Mouse (Mus musculus) forebrain, embryonic 10.5 days (tissue): Measurements from ENCODE around the gene Pkm. TPM values are rescaled to one million over a fixed set of nuclear protein-coding genes. Genes with fewer than 3 reads are reported as not detected.

ENCODE experiments used
- DNase-seq: peaks from one replicate; pipeline ENCODE4 v3.0.0-alpha.2; 2017; ENCODE audit warnings: low spot score; ENCODE audit errors: extremely low spot score
- H3K27ac ChIP-seq: fragments of 300-500 bp; sonication (generic); 2 replicates; pipeline ENCODE4 v1.5.1; 2016; ENCODE audit warnings: mild to moderate bottlenecking
- H3K27me3 ChIP-seq: fragments of 300-500 bp; sonication (generic); 2 replicates; pipeline ENCODE4 v1.6.1; 2016; ENCODE audit warnings: mild to moderate bottlenecking; ENCODE audit not compliant: poor library complexity, severe bottlenecking
- H3K36me3 ChIP-seq: fragments of 300-500 bp; sonication (generic); replicated peaks from 2 replicates; pipeline ENCODE4 v1.6.1; 2016; ENCODE audit warnings: mild to moderate bottlenecking, moderate library complexity
- H3K4me1 ChIP-seq: fragments of 300-500 bp; sonication (generic); 2 replicates; pipeline ENCODE4 v1.6.1; 2016
- H3K4me3 ChIP-seq: fragments of 300-500 bp; sonication (generic); 2 replicates; pipeline ENCODE4 v1.5.1; 2016; ENCODE audit warnings: mild to moderate bottlenecking, moderate library complexity
- H3K9me3 ChIP-seq: fragments of 300-500 bp; sonication (generic); 2 replicates; pipeline ENCODE4 v1.6.1; 2016; ENCODE audit warnings: mild to moderate bottlenecking, moderate library complexity
- WGBS: fragments of 180-500 bp; shearing (Covaris S2); methylation state at CpG from one replicate; pipeline ENCODE4 v1.1.7; 2016; 5-methylcytosine and 5-hydroxymethylcytosine counted together
- polyA plus RNA-seq: library from polyadenylated mRNA; unstranded; fragments of >200 nt; fragmentation: Nextera tagmentation; extraction: Ambion mirVana; gene quantifications from 2 replicates; pipeline ENCODE4 v1.2.1, GENCODE M21; 2016

Pkm gene
- polyA plus RNA-seq, 1 experiment from 2014 or later = 3,207 TPM

DNA sequence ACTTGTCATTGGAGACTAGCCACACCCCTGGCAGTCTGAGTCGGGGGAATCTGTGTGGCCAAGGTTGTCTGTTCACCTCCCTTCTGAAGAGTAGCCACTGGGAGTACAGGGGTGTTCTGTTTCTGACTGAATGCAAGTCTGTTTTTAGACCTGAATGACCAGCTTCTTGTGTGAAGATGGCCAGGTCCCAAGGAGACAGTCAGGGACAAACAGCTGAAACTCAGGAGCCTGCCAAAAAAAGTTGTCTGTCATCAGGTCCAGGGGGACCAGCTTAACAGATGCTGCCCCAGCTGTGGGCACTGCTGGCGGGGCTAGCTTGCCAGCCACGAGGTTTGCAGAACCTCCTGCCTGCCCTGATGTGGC lies 39.3 kb downstream of the Pkm start:
- H3K4me3 ChIP-seq = no peak overlapping the region
- H3K27me3 ChIP-seq = peaks cover 24% of the 10 kb centered on the region
- DNase-seq = no peak
- H3K27ac ChIP-seq = no peak overlapping the region; the same call in 1 of the 2 replicates
- H3K36me3 ChIP-seq = no peaks in the 10 kb centered on the region
- H3K9me3 ChIP-seq = no peaks in the 10 kb centered on the region
- peaks cover 29% of the 10 kb centered on the region for H3K4me1 ChIP-seq
- WGBS = 60% methylated on average over 3 of the region's 3 CpGs

DNA sequence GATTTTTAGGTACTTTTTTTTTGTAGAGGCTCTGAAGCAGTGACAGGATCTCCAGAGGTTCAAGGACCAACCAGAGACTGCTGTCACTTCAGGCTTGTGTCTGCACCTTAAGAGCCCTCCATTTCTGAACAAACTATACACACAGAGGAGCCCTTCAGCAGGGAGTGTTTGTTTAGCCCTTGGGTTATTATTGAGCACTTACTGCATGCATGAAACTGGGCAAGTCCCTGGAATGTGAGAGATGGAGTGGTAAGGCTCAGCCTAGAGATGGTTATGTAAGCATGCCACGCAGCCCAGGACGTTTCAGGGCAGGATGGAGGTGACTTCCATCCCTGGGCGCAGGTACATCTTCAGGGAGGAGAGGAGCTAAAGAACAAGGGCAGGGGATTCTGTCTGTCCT lies 40.2 kb downstream of the Pkm start:
- no peak for DNase-seq
- Histone ChIP-seq H3K36me3 (no peaks in the 10 kb centered on the region), H3K4me1 (peaks cover 30% of the 10 kb centered on the region), H3K4me3 (no peak overlapping the region), H3K9me3 (no peaks in the 10 kb centered on the region), H3K27ac (no peak overlapping the region), H3K27me3 (peaks cover 15% of the 10 kb centered on the region)
- 82% methylated on average over 3 of the region's 3 CpGs for WGBS

DNA sequence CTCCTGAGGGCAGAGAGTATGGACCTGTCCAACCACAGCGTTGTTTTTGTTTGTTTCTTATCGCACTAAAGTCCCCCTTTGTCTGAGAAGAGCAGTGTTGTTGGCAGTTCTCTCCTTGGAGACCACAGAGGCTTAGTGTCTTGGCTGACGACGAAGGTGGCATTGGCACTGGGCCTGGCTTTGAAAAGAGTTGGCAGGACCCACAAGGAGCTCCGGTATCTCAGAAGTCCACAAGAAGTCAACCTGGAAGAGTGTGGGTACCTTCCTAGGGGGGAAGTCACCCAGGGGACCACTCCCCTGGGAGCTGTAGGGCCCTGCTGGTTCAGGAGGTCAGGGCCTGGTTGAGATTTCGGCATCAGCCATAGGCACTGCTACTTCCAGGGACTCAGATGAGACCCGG lies 44.9 kb downstream of the Pkm start:
- H3K9me3 ChIP-seq = no peaks in the 10 kb centered on the region
- H3K4me3 ChIP-seq = no peak overlapping the region
- no peaks in the 10 kb centered on the region for H3K27me3 ChIP-seq
- peaks cover 8% of the 10 kb centered on the region; the same call in 1 of the 2 replicates for H3K4me1 ChIP-seq
- no peaks in the 10 kb centered on the region for H3K36me3 ChIP-seq
- DNase-seq = no peak
- no peak overlapping the region for H3K27ac ChIP-seq
- 91% methylated on average over 7 of the region's 7 CpGs for WGBS

DNA sequence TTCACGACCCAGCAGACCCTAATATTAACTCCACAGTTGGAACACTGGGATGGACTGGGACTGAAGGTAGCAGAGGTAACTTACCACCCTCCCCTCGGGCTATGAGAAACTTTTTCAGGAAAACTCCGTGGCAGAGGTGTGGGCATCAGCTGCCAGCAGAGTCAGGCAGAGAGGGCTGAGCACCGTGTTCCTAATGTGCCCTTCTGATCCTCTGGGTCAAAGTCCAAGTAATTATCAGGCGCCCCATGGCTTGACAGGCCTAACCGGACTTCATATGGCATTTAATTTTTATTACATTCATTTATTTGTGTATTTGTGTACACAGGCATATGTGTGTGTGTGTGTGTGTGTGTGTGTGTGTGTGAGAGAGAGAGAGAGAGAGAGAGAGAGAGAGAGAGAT lies 46.9 kb downstream of the Pkm start:
- H3K9me3 ChIP-seq = no peaks in the 10 kb centered on the region
- no peaks in the 10 kb centered on the region for H3K27me3 ChIP-seq
- no peaks in the 10 kb centered on the region for H3K36me3 ChIP-seq
- H3K4me1 ChIP-seq = peaks cover 12% of the 10 kb centered on the region; the same call in 1 of the 2 replicates
- 79% methylated on average over 6 of the region's 6 CpGs for WGBS
- DNase-seq = no peak
- no peak overlapping the region for H3K27ac ChIP-seq
- no peak overlapping the region for H3K4me3 ChIP-seq

DNA sequence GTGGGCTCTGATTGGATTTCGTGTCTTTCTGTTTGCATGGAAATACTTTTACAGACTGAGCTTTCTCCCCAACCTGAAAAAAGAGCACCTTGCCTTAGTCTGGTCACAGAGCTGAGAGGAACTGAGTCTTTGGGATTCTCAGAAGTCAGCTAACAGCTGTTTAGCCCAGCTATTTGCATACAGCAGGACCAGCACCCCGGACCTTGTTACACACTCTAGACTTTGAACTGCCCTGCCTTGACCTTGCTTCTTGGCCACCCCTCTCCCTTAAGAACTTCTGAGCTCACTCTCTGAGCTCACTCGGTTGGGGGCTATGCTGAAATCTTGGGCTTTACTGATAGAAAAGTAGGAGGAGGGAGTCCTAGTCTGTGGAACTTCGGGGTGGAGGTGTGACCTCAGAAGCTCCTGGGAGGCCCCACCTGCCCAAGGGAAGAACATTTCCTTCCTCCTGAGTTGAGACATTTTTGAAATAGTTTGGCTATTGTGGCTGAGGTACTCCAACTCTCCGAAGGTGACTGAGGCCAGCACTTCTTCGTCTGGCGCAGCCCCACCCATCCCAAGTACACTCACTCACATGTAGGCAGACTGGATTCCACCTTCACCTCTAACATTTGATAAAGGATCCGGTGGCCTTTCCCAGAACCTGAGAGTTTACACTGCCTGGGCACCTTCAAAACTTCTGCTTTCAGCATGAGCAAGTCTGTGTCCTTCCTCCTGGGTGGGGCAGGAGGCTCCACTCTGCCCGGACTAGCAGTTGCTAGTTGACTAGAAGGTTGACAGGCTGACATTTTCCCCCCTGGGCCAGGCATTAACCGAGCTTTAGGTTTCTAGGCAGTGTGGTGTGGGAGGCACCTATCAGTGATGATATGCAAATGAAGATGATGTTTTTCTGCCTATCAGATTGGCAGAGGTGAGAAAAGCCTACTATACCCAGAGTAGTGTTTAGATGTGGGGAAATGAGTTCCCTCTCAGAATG lies 51.0 kb downstream of the Pkm start:
- Histone ChIP-seq H3K4me1 (0 out of 2 replicates have a peak, but pooled peaks cover 7% of the 10 kb centered on the region), H3K4me3 (no peak overlapping the region), H3K36me3 (no peaks in the 10 kb centered on the region), H3K27ac (no peak overlapping the region), H3K27me3 (no peaks in the 10 kb centered on the region), H3K9me3 (no peaks in the 10 kb centered on the region)
- no peak for DNase-seq
- WGBS = 72% methylated on average over 10 of the region's 10 CpGs

DNA sequence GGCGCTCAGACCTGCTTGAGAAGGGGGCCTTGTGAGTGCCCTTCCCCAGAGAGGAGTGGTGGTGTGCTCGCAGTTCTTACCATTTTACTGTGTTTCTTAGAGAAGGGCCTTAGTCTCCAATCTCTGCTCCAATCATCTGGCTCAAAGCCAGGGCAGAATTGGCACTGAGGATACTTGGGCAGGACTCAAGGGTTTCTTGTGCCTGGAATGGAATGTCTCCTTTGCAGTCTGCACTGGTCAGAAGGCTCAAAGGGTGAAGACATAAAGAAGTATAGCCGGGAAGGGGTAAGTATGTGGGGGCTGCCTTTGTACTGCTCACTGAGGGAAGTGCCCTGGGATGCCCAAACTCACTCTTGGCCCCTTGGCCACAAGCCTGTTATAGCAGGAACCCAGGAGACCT lies 53.1 kb downstream of the Pkm start:
- H3K36me3 ChIP-seq = no peaks in the 10 kb centered on the region
- no peak overlapping the region for H3K27ac ChIP-seq
- no peaks in the 10 kb centered on the region for H3K9me3 ChIP-seq
- no peak for DNase-seq
- H3K4me3 ChIP-seq = no peak overlapping the region
- 87% methylated on average over 3 of the region's 3 CpGs for WGBS
- no peaks in the 10 kb centered on the region for H3K27me3 ChIP-seq
- H3K4me1 ChIP-seq = 0 out of 2 replicates have a peak, but pooled peaks cover 4% of the 10 kb centered on the region

DNA sequence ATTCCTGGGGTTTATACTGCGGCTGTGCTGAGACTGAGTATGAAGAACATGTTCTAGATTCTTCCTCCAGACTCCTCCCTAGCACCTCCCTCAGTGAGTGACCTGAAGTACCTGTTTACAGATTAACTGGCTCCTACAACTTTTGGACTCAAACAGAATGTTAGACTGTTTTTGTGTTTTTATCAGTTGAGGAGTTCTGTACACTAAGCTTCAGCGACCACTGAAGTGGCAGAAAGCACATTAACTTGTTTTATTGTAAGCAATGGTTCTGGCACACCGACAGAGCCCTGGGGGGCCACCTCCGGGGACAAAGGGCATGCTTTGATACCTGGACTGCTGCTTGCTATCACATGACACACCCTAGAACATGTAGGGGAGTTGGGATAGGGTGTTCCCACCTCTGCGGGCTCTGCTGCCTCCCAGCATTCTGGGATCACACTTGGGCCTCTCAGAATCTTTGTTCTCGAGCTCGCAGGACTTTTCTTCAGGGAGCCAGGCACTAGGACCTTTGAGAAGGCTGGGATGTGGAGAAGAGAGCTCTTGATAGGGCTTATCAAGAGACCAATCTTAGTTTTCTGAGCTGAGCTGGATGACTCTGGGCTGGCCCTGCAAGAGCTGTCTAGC lies 60.2 kb downstream of the Pkm start:
- Histone ChIP-seq H3K9me3 (no peaks in the 10 kb centered on the region), H3K27ac (no peak overlapping the region), H3K27me3 (no peaks in the 10 kb centered on the region), H3K4me1 (no peaks in the 10 kb centered on the region), H3K4me3 (no peak overlapping the region), H3K36me3 (no peaks in the 10 kb centered on the region)
- DNase-seq = no peak
- WGBS = 81% methylated on average over 7 of the region's 7 CpGs

DNA sequence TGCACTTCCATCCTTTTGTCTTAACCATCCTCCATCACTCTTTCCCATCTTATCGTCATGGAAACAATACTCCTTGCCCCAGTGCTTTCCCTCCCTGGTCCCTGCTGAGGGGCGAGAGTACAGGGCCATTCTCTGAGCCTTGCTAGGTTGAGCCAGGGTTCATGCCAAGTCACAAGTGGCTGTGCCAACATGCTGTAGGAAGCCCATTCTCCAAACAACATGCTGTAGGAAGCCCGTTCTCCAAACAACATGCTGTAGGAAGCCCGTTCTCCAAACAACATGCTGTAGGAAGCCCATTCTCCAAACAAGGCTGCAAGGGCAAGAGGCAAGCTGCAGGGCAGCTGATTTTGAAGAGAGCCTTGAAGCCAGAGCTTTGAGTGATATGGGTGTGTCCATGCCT lies 62.1 kb downstream of the Pkm start:
- Histone ChIP-seq H3K27ac (no peak overlapping the region), H3K9me3 (no peaks in the 10 kb centered on the region), H3K27me3 (no peaks in the 10 kb centered on the region), H3K4me1 (peaks cover 3% of the 10 kb centered on the region), H3K4me3 (no peak overlapping the region), H3K36me3 (no peaks in the 10 kb centered on the region)
- WGBS = 95% methylated on average over 4 of the region's 4 CpGs
- no peak for DNase-seq

DNA sequence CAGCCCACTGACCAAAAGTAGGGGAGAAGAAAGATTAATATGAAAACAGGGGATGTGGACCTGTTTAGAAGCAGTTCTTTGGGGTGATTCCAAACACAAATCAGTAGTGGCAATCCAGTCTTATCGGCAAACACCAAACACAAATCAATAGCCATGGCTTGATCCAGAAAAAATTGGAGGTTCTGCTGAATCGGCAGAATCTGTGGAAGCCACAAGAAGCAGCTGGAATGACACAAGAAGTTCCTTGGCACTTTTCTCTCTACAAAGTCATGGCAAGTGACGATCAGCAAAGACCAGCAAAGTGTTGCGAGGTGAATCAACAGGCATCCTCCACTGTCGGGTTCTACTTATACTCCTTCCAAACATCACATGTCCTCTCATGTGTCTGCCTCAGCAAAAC lies 65.0 kb downstream of the Pkm start:
- WGBS = 87% methylated on average over 5 of the region's 5 CpGs
- H3K4me1 ChIP-seq = peaks cover 18% of the 10 kb centered on the region
- DNase-seq = no peak
- H3K9me3 ChIP-seq = no peaks in the 10 kb centered on the region
- no peaks in the 10 kb centered on the region for H3K27me3 ChIP-seq
- no peaks in the 10 kb centered on the region for H3K36me3 ChIP-seq
- no peak overlapping the region for H3K27ac ChIP-seq
- H3K4me3 ChIP-seq = no peak overlapping the region

DNA sequence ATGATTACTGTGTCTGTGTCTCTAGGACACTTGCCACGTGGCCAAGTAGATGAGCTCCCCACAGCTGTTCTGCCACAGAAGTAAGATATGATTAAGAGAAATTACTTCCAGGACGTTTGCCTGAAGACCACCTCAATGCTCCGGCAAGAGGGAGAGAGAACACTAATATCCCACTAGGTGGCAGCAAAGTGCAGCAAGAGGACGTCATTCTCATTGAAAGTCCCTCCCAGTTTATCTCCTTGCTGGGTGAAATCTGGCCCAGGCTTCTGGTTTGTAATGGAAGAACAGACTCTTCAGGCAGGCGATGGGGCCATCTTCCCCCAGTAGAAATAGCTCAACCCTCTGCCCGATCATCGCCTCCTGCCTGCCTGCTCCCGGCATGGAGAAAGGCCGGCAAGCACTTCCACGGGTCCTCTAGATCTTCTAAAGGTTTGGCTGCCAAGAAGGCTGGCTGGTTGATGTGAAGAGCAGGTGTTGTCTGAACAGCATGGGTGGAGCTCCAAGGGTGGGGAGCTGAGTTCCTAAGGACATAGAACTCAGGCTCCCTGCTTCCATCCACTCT lies 67.0 kb downstream of the Pkm start:
- H3K4me1 ChIP-seq = peaks cover 18% of the 10 kb centered on the region
- H3K4me3 ChIP-seq = no peak overlapping the region
- DNase-seq = peak; percentile 69
- H3K9me3 ChIP-seq = no peaks in the 10 kb centered on the region
- H3K36me3 ChIP-seq = no peaks in the 10 kb centered on the region
- 0 out of 2 replicates have a peak overlapping the region, but pooled peaks have one; percentile 2 for H3K27ac ChIP-seq
- WGBS = 21% methylated on average over 10 of the region's 10 CpGs
- no peaks in the 10 kb centered on the region for H3K27me3 ChIP-seq

DNA sequence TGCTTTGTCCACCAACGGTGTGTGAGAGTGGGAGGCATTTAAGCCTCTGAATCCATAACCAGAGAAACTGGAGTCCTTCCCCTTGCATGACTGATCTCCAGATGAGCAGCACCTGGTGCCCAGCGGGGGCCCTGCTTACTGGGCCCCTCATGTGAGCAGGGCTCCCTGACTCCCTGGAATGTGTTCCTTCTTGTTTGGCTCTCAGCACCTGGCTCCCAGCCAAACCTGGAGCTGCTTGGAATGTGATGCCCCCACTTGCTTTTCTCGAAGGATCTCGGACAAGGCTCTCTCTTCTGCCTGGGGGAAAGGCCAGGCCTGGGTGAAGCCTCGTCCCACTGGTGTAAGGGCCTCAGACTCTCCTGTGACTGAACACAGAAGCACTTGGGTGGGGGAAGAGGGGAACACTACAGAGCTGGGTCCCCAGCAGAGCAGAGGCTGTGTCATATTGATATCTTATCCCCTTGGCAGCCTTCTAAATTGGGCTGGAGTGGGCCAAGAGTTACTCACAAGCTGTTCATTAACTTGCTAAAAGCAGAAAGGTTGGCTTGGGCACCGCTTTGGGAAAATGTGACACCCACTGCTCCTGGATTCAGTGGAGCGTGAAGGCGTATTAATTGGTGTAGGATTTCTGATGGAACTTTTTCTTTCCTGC lies 67.7 kb downstream of the Pkm start:
- H3K9me3 ChIP-seq = no peaks in the 10 kb centered on the region
- H3K4me1 ChIP-seq = peaks cover 18% of the 10 kb centered on the region
- no peaks in the 10 kb centered on the region for H3K27me3 ChIP-seq
- DNase-seq = no peak
- no peaks in the 10 kb centered on the region for H3K36me3 ChIP-seq
- 75% methylated on average over 8 of the region's 8 CpGs for WGBS
- peak overlapping the region; percentile 15; the same call in 1 of the 2 replicates for H3K27ac ChIP-seq
- H3K4me3 ChIP-seq = no peak overlapping the region

DNA sequence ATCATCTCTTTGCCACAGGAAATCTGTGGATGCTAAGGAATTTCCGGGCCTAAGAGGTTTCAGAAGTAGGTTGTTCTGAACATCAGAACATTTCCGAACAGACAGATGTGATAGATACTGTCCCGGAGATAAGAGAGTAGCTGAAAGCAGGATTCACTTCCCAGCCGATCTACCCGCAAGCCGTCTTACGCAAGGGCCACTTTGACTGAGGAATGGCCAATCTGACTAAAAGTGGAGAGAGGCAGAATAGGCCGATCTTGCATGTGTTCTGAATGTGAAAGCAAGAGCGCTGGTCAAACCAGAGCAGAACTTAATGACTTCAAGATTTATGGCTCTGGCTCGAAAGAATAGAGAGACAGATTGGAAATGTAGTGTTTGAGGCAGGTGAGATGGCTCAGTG lies 69.3 kb downstream of the Pkm start:
- no peaks in the 10 kb centered on the region for H3K27me3 ChIP-seq
- H3K27ac ChIP-seq = no peak overlapping the region
- H3K36me3 ChIP-seq = no peaks in the 10 kb centered on the region
- no peak overlapping the region for H3K4me3 ChIP-seq
- 94% methylated on average over 10 of the region's 10 CpGs for WGBS
- H3K9me3 ChIP-seq = no peaks in the 10 kb centered on the region
- peaks cover 18% of the 10 kb centered on the region for H3K4me1 ChIP-seq
- no peak for DNase-seq
